Mouse (Mus musculus) ovary, postnatal 36 days (tissue): ENCODE results near the gene Phka2.
A peak's percentile ranks its signal among the peaks of the same experiment; 100 is the strongest.

Experiments used
- DNase-seq: peaks from one replicate; pipeline ENCODE4 v3.0.0; 2022; ENCODE audit warnings: low spot score, mixed read lengths

The Phka2 gene

DNA sequence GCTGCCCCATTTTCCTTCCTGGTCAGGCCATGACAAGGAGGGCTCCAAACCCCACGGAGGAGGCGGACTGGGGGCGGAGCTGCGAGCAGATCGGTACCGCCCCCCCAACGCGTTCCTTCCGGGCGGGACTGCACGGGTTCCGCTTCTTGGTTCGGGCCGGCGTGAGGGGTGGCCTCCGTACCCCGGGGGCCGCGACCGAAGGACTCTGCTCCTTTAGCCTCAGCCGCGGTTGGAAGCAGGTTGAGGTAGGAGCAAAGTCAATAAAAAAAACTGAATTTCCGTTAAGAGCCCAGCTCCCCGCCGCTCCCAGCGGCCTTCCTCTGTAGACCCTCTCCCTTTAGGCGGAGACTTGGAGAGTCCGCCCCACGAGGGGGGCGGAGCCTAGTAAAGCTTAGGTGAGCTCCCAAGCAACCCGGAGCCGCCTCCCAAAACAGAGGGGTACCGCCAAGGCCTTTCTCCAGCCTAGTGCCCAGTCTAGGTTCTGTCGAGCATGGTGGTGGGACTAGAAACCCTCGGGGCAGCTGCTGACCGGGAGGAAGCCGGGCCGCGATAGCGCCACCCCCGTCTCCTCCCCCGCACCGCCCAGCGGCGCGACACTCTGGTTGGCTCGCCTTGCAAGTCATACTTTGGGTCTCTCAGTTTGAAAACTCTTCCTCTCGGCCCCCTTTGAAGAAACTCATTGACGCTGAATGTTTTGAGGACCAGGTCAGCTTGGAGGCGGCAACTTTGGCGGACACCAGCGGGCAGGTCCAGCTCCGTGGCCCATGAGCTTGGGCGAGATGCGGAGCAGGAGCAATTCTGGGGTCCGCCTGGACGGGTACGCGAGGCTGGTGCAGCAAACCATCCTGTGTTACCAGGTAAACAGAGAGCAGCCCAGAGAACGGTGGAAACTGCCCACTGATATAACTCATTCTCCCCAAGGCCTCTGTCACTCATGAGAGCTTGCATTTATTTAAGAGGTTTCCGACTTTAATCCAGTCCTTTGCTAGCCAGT is at the start of gene Phka2:
Gene Phka2, plus strand, starts transcription at position 119 of the 994 bp plus-strand sequence.
- DNase-seq, result peak; percentile 83

DNA sequence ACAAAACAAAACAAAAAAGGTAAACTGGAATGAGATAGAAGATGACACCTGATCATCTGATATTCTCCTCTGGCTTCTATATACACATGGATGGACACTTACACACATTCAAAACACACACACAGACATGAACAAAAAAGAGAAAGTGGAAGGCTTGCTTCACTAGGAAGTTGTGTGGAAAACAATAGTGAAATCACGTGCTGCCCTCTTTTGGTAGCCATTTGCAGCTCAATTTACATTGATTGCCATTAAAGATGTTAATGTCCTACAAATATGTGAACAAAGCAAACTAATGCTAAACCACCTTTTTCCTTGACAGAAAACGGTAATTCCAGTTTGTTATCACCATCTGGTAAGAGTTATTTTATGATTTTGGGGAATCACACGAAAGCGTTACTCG is 46.3 kb upstream of the Phka2 start:
- DNase-seq, result no peak

DNA sequence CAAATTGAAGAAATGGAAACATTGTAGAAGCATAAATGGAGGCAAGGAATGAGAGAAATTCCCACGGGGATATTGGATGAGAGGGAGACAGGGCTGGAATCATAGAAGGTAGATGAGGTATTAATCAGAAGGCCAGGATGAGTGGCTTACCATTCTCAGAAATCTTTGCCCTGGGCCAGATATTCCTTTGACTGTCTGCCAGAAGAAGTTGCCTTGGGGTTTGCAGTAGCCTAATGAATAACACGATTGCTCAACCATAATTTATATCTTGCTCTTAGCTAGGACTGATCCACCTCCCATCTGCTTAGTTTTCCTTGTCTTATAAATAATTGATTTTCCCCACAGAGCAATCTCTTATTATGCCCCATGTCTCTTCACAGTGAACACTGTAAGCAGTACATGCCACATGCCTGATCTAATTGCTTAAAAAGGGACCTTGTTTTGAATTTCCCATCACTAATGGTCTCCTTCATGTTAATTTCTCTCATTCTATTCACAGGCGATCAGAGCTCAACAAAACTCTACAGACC is 30.6 kb upstream of the Phka2 start:
- no peak for DNase-seq

DNA sequence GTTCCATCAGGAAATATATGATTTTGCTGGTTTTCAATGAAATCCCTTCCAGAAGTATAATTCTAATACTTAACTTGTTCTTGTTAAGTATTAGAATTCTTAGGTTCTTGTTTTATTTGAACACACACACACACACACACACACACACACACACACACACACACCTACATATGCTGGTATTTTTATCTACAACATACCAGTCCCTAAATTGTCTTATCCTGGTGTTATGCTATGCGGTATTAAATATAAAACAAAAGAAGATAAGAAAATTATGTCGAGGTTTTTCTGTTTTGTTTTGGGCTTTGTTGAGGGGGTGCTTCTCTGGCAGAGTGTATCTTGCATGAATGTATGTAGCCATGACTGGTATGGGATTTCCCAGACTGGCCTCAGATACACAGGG is 12.2 kb upstream of the Phka2 start:
- DNase-seq, result no peak

DNA sequence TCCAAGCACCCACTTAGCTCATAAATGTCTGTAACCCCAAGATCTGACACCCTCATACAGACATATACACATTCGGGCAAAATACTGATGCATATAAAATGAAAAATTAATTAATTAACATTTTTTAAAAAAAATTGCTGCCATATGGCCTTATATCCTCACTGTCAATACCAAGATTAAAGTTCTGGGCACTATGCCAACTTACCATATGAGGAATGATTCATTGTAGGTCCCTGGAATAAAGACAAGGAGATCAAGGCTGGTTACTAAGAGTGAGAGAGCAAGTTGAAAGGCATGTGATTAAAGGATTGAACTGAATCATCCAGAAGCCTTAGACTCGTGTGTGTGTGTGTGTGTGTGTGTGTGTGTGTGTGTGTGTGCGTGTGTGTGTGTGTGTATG is 7.6 kb upstream of the Phka2 start:
- no peak for DNase-seq

DNA sequence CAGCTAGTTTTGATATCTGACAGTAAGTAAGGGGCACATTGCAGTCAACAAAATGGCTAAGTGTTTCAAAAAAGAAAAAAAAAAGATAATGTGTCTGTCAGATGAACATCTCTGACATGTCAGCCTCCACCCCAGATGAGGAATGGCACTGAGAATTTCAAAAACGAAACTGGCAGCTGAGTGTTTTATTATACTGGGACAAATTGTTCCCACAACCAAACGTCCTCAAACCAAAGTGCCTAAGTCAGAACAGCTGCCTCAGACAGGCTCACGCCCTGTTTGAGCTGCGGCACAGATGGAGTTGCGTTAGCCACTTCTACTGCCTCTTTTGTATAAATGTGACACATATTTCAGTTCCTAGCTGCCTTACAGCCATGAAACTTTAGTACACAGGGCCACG is 7.0 kb upstream of the Phka2 start:
- DNase-seq, result no peak

DNA sequence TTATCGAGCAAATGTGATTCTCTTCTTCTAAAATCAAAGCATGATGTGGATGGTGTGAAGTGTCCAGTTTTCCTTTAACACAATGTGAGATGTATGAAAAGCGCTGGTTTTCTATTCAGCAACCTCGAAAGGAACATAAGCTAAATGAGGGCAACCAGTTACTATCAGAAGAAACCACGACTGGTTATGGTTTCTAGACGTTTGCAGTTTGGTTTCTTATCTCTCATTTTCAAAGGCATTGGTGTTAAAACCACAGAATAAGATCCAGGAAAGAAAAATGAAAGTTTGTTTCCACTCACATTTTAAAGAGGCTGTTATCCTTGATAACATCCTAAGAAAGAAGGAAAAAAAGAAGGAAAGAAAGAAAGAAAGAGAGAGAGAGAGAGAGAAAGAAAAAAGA is 5.5 kb upstream of the Phka2 start:
- DNase-seq, result no peak

DNA sequence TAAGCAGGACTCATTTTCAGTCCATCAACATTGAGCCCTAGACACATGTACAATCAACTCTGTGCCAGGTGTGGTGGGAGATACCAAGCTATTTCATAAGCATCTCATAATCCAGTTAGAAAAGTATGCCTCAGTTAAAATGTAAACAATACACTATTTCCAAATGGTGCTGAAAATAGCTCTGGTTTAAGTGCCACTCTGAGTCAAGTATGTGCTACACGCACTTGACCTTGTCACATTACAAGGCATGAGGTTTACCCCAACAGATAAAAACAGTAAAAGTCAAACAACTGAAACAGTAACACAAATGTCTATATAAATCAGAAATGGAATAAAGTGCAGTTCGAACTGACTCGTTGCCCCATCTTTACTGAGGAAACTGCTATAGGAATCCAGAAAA is 871 bp upstream of the Phka2 start:
- DNase-seq, result no peak

DNA sequence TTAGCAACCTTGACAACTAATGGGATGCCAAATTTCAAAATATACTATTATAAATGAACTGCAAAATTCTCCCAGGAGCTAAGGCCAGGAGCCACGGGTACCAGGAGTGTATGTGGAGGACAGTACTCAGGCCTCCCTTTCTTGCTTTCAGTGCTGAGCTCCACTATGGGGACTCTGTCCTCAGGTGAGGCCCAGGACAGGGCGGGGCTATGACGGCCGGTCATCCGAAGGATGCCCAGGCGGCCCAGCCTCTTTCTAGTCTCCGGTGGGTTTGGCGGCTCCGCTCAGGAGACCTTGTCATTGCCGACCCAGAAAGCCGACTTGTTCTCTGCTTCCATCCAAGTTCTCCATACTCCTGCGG is 299 bp upstream of the Phka2 start:
- no peak for DNase-seq

DNA sequence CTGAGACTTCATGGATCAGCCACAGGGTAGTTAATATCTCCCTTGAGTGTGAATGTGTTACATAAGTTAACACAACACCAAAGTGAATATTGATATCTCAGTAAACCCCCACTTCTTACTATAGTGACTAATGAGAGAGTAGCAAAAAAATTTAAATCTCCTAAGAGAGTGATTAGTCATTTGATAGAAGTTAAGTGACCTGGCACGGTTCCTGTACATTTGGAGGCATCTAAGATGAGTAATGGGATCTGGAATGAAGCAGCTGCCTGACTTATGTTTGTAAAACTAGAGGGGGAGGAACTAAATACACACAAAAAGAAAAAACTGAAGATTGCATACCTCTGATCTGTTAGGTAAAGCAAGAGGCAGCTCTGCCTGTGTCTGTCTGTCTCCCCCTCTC is 7.1 kb downstream of the Phka2 start:
- DNase-seq, result no peak

DNA sequence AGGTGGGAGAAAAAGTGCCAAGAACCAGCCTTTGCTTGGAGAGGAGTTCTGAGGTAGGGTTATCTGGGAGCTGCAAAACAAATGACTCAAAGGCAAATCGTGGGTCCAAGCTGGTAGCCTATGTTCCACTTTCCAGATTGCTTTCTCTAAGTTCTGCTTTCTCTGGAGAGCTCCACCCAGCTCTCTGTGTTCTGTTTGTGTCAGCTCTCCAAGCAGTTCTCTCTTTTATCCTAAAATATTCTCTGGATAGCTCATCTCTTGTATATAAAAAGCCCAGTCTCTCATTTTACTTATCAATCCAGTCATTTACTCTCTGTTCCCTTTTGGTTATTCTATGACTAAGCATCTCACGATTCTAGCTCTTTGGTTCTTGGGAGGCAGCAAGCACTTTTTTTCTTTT is 8.2 kb downstream of the Phka2 start:
- no peak for DNase-seq

DNA sequence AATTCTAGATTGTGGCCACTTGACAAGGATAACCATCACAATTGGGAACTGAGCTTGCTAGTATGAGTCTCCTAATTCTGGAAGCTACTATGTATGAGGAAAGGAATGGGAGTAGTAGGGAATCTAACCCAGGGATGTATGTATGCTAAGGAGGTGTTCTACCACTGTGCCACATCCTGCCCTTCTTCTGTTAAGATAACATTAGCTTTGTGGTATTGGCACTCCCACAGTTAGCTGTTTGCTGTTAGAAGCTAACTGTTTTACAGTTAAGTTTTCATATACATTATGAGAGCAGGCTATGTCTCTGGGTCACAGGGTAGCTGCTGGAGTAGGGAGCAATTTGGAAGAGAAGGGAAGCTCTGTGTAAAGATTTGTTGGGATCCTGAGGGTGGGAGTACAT is 14.1 kb downstream of the Phka2 start:
- DNase-seq, result no peak

DNA sequence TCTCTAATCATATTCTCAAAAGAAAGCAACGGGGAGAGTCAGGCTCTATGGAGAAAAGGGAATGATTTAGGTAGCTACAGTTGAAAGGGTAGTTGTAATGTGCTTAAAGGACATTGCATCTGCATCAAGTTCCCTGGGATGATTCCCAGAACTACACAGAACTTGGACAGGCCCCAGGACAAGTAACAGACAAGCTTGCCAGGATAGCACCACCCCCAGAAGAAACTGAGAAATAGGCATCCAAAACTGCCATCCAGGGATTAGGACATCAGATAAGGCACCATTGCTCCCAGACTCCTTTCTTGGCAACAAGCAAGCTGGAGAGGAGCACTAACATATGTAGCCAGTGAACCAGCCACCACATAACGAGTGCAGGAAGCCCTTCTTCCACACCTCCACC is 40.8 kb downstream of the Phka2 start:
- DNase-seq, result no peak

DNA sequence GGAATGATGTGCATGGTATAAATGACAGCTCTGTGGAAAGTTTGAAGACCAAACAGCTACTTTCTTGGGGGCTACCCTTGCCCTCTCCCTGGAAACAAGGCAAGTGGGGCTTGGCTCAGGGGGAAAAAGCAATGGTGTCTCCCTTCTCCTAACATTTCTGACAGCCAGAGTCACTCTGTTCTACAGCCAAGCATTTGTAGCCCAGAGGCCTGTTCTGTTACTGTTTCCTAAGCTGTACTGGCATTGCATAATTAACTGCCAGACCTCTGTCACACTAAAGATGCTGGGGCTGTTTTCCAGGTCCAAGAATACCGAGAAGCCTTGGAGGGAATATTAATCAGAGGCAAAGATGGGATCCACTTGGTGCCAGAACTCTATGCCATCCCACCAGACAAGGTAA is 46.9 kb downstream of the Phka2 start:
- DNase-seq, result no peak

DNA sequence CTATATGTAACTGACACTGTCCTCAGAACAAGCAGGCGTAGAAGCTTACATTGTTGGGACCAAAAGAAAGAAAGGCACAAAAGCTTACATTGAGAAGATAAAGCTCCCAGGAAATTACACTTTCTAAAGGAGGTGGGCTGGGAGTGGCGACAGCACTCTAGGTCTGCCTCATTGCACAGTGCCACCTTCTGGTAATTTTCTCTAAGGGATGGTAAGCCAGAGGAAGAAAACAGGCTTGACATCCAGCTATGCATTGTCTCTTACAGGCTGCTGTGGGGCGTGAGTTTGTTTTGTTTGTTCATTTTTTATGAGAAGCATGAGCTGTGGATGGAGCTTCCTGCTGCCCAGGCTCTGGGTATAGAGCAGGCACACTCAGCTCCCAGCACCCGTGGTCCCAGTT is 50.1 kb downstream of the Phka2 start:
- no peak for DNase-seq

DNA sequence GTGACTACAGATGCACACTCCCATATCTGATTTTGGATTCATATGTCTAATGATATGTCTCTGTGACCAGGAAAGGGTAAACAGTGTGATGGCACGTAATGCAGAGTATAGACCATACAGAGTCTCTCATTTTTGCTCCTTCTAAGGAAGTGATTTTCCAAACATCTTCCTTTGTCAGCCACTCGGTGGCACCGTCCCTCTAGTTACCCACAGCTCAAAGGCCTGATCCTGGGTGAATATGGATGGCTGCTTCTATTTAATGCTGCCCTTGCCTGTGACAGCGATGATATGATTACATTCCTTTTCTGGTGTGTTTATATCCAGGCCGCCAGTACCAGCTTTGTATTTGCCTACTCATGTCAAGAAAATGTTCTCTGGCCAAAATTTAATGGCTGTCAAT is 81.6 kb downstream of the Phka2 start:
- no peak for DNase-seq

DNA sequence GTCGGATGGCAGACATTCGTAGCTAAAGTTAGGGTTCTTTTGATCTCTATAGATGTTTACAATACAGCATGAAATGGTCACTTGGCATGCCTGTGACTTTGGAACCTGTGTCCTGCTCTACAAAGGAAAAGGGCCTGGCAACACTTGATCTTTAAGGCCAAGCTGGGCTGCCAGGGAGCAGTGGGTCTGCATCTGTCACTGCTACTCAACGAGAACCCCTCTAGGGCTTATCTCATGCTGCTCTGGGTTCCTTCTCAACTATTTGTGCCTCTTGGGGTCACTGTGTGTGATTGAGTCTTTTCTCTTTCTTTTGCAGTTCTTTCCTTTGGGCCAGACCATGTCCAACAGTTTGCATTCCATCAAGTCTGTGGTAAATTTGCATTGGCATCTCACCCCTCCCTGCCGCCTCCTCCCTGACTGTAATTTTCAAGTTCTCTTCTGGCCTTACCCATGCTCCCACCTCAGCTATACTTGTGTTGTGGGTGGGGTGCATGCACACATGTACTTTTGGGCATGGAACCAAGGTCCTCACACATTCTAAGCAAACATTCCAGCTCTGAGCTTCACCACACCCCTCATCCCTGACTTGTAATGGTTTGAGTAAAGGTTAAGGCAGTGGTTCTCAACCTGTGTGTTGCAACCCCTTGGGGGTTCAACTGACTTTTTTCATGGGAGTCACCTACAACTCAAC is 82.3 kb downstream of the Phka2 start:
- no peak for DNase-seq

DNA sequence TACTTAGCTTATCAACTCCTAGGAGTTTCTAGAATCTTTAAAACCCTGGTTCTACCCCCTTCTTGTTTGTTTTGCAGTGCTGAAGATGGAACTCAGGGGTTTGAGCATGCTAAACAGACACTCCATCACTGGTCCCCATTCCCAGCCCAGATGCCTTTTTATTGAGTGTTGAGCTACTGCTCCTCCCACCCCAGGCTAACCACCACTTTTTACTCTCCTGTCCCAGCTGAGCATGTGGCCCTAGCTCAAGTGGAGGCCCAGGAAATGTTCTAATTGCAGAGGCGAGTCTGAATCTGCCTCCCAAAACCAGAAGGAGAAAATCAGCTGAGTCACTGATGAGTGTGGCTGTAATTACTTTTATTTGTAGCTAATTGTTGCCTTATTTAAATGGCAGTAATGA is 83.1 kb downstream of the Phka2 start:
- no peak for DNase-seq

DNA sequence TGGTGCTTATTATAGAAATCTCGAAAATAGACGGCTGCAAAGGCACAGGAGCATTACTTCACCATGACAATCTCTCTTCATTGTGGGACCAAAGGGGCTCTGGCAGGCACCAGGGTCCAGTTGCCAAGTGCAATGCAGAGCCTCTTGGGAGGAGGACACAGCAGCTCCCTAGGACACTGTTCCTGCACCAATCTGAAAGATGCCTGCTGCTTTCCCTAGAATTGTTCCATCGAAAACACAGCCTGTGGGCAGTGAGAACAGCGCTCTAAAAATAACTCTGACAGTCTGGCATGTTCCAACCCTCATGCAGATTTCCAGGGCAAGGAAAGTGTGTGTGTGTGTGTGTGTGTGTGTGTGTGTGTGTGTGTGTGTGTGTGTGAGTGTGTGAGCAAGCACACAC is 86.6 kb downstream of the Phka2 start:
- no peak for DNase-seq

DNA sequence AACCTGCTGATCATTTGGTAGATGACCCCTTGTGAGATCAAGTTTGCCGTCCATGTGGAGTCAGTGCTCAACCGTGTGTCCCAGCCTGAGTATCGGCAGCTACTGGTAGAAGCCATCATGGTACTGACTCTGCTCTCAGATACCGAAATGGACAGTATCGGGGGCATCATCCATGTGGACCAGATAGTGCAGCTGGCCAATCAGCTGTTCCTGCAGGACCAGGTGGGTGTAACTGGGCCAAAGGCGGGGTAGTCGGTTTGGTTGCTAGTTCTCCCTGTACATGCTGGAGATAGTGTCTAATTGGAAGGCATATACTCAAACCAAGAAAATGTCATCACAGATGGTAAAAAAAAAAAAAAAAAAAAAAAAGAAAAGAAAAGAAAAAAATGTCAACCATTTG is 88.2 kb downstream of the Phka2 start:
- no peak for DNase-seq

DNA sequence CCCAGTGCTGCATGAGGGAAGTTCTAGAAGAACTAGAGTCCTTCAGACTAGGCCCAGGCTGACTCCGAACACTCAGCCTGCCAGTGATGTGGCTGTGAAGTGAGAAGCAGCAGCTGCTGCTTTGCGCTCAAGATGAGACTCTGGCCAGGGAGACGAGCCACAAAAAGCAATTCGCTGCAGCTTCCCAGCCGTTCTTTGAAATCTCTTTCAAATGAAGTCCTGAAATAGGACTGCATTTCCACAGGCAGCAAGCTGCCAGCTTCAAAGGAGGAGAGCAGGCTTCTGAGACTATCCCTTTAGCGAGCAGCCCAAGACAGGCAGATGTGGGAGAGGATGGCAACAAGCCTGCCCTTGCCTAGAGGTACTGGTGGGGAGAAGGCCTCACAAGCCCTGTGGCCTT is 91.0 kb downstream of the Phka2 start:
- no peak for DNase-seq

DNA sequence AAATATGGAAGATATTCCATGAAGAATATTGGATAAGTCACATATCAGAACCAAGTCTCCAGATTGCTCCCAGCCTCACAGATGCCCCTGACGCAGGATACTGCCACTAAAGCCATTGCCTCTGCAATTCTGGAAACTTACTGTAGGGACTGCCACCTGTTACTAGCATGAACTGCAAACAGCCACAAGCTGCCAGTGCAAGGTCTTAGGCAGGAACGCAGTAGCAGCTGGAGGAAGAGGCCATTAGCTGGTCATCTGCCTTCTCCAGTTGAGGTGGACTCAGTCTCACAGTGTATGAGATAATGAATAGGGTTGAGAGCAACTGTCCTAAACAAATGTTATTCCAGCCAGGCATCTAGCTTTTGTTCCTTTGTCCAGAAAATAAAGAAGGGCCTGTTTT is 96.1 kb downstream of the Phka2 start:
- DNase-seq, result no peak
